ENCODE assay signal across 36 mouse cellular contexts in the genomic region with DNA sequence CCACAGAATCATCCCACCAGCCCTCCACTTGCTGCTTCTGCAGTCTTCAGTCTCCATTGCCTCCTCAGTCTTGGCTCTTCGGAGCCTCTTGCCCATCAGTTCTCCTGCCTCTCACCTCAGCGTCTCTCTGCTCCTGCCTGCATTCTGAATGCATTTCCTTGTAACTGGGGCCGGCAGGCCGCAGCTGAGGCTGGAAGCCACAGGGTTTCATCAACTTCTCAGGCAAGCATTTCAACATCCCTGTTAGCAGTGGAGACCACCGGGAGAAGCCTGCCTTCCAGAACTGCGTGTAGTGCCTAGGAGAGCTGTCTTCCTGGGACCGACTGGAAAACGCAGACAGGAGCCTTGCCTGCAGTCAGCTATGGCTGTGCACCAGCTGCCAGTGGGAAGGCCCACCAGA. TPM values are rescaled to one million over a fixed set of nuclear protein-coding genes. Genes with fewer than 3 reads are reported as not detected.
"Had no signal": no experiment of that assay in that cellular context is flagged by ENCODE, and none has a peak within 500 bp of the region (broad histone marks: within the 10 kb centered on the region; RNA-seq: fewer than 3 reads in every experiment).

No protein-coding gene starts in this region.

- H3K36me3 ChIP-seq: heart, embryonic 13.5 days; heart, embryonic 15.5 days; hindbrain, embryonic 13.5 days; hindbrain, embryonic 15.5 days; kidney, embryonic 15.5 days; limb, embryonic 13.5 days; limb, embryonic 15.5 days had no signal

- DNase-seq: gastrocnemius, adult 2 months; gastrocnemius, postnatal 10 days; gastrocnemius, postnatal 25 days; heart, adult 11 months; heart, adult 2 months; heart, postnatal 14 days; heart, postnatal 36 days; kidney, adult 11 months; kidney, adult 2 months; kidney, adult 9 months; kidney, postnatal 14 days; kidney, postnatal 4 days; left cerebral cortex, postnatal 4 days had no signal

- H3K27ac ChIP-seq: gastrocnemius, adult 2 months; heart, adult 2 months; heart, embryonic 13.5 days; heart, embryonic 15.5 days; hindbrain, embryonic 13.5 days; hindbrain, embryonic 15.5 days; hindbrain, postnatal 0 days; kidney, embryonic 15.5 days; kidney, postnatal 0 days; layer of hippocampus, adult 2 months; limb, embryonic 13.5 days; limb, embryonic 15.5 days had no signal

- H3K4me1 ChIP-seq: heart, embryonic 15.5 days; hindbrain, embryonic 13.5 days; hindbrain, embryonic 15.5 days; kidney, embryonic 15.5 days; limb, embryonic 13.5 days; limb, embryonic 15.5 days had no signal

- H3K4me2 ChIP-seq: heart, embryonic 11.5 days; heart, embryonic 13.5 days; heart, embryonic 15.5 days; hindbrain, embryonic 13.5 days; hindbrain, embryonic 15.5 days; kidney, embryonic 15.5 days; limb, embryonic 13.5 days; limb, embryonic 15.5 days had no signal

- H3K4me3 ChIP-seq: gastrocnemius, adult 2 months; heart, adult 2 months; heart, embryonic 13.5 days; heart, embryonic 15.5 days; hindbrain, embryonic 13.5 days; hindbrain, embryonic 15.5 days; kidney, embryonic 15.5 days; layer of hippocampus, adult 2 months; limb, embryonic 13.5 days; limb, embryonic 15.5 days had no signal

- H3K9ac ChIP-seq: heart, embryonic 13.5 days; heart, embryonic 15.5 days; hindbrain, embryonic 13.5 days; hindbrain, embryonic 15.5 days; kidney, embryonic 15.5 days; limb, embryonic 13.5 days; limb, embryonic 15.5 days had no signal

- H3K9me3 ChIP-seq: heart, embryonic 13.5 days; heart, embryonic 15.5 days; hindbrain, embryonic 13.5 days; hindbrain, embryonic 15.5 days; kidney, embryonic 15.5 days; limb, embryonic 13.5 days; limb, embryonic 15.5 days had no signal

- H3K27me3 ChIP-seq: heart, embryonic 15.5 days; hindbrain, embryonic 13.5 days; hindbrain, embryonic 15.5 days; kidney, embryonic 15.5 days; limb, embryonic 13.5 days; limb, embryonic 15.5 days had no signal

- ATAC-seq: hindbrain, postnatal 0 days; intestine, embryonic 16.5 days had no signal

RNA-seq across cellular contexts. Expression of gene Timm8a2, which starts 13.3 kb away (rescaled TPM):
- total RNA-seq: gastrocnemius, adult 2 months; gastrocnemius, postnatal 10 days; gastrocnemius, postnatal 25 days; gastrocnemius, postnatal 4 days; heart, adult 2 months; heart, postnatal 14 days; heart, postnatal 36 days; hematopoietic stem cell, adult 5-6 weeks; hindbrain, postnatal 0 days; layer of hippocampus, adult 2 months; layer of hippocampus, postnatal 10 days; left cerebral cortex, adult 18-20 months; left cerebral cortex, postnatal 25 days; liver, adult 2 months had no signal
- polyA plus RNA-seq: frontal cortex, adult 2 months; heart, adult 2 months; heart, embryonic 11.5 days; heart, embryonic 13.5 days; heart, embryonic 15.5 days; heart, postnatal 0 days; hindbrain, embryonic 11.5 days; hindbrain, embryonic 13.5 days; hindbrain, embryonic 15.5 days; hindbrain, postnatal 0 days; intestine, embryonic 14.5 days; intestine, embryonic 16.5 days; kidney, adult 2 months; kidney, embryonic 15.5 days; kidney, postnatal 0 days; limb, embryonic 11.5 days; limb, embryonic 13.5 days; limb, embryonic 15.5 days; liver, adult 2 months had no signal
